Mouse (Mus musculus) right cerebral cortex, postnatal 36 days (tissue): ENCODE measurements around the gene Pim1.
"Not testable (repeated sequence)": the region's sequence is repeated elsewhere in the genome, so short reads cannot be mapped to it uniquely, and the experiment has no call there.

Experiments
- DNase-seq, 2 experiments: peaks; one replicate each; pipeline ENCODE4 v3.0.0; 2022; ENCODE audit warnings: low spot score in 2 of 2, mixed read lengths in 1 of 2

Pim1 gene

GRCm38 (mm10) chr17:29490713-29491581 is at the start of gene Pim1:
TSS of gene Pim1 (plus strand) at chr17:29490753.
- DNase-seq, result peak in 1 of 2 experiments; percentile 26

- no peak for DNase-seq
Measured at GRCm38 (mm10) chr17:29441562-29441961, 49.0 kb upstream of the Pim1 start.

GRCm38 (mm10) chr17:29442131-29442557 is 48.4 kb upstream of the Pim1 start:
- DNase-seq, result no peak

DNA sequence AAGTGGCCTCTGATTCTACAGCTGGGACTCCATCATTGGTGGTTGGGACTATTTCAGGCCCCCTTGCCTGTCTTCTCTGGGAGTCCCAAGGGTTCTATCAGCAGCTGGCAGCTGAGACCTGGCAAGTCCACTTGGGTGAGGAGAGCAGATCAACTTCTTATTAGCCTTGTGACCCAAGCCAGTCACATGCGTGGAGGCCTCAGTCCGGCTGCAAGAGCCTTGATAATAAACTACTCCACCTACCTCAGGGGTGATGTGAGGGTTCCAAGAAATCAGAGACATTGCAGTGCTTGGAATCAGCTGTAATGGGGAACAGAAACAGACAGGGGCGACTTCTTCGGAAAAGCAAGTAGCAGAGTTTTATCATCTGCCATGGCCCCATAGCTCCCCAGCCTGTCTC is 46.8 kb upstream of the Pim1 start:
- DNase-seq, result no peak

DNA sequence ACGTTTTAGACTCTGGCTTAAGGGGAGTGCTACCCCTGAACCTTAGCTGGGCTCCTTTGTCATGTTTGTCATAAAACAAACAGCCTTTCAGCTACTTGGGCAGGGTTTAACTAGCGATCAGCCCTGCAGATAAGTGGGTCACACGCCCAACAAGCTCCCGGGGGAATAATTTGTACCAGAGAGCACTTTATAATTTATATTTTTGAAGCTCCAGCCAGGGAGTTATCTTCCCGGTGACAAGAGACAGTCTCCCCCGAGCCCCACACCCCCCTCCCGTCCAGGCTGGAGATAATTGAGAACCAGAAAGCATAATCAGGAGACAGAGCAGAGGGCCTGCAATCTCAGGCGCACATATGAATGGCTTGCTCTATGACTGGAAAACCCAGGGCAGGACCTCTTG is 45.5 kb upstream of the Pim1 start:
- no peak for DNase-seq

GRCm38 (mm10) chr17:29447323-29447722 is 43.2 kb upstream of the Pim1 start:
- DNase-seq, result no peak

DNA sequence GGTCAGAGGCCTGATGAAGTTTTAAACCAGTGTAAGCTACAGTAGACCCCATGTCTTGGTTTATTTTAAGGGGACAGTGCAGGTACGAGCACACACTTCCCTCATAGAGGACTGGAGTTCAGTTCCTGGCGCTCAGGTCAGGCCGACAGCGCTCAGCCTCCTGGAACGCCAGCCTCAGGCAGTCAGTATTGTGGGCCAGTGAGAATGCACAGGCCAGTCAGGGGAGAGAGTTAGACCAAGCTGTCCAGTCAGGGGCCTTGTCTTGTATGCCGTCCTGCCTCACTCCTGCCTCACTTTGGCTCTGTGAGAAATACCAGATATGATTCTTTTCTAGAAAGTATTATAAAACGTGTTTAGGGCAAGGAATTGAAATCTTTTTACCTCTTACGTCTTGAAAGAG is 42.5 kb upstream of the Pim1 start:
- DNase-seq, result no peak

- no peak for DNase-seq
Measured at GRCm38 (mm10) chr17:29448561-29448960, 42.0 kb upstream of the Pim1 start.

- DNase-seq, result no peak
Measured at GRCm38 (mm10) chr17:29450899-29451840, 39.4 kb upstream of the Pim1 start.

DNA sequence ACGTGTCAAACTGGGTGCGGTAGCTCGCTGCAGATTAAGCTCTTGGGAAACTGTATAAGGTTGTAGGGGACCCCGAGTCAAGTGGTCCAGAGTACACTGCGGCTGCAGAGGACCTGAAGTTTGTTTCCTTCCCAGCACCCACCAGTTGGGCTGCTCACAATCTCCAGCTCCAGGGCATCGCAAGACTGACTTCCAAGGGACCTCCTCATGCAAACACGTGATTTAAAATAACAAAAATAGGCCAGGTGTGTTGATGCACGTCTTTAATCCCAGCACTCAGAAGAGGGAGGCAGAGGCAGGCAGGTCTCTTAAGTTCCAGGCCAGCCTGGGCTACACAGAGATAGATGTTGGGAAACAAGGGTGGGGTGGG is 38.7 kb upstream of the Pim1 start:
- DNase-seq, result no peak

GRCm38 (mm10) chr17:29454119-29454518 is 36.4 kb upstream of the Pim1 start:
- DNase-seq, result not testable (repeated sequence)

DNA sequence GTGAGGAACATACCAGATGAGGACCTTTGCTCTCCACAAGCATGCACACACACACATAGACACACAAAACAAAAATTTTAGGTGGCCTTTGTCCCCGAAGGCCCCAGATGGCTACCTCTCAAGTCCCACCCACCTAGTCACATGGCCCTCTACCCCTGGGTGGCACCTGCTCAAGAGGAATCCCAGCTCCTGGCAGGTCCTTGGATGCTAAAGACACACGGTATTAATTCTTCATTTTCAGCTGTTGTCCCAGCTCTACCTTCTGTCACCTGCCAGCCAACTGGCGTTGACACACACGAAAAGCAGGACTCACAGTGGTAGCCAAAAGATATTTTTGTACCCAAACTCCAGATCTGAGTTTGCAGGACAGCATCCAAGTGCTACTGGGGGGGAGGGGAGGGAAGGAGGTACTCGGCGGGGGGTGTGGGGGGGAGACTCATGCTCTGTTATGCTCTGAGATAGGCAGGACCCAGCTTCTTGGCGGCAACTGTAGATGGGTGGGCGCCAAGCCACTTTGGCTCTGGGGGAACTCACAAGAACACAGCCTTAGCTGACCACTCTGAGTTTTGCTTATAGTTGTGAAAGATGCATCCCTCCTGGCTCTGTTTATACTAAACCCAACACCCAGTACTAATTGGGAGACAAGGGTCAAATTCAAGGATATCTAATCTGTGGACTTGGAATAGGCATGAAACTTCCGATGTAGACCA is 35.0 kb upstream of the Pim1 start:
- no peak for DNase-seq

- no peak for DNase-seq
Measured at GRCm38 (mm10) chr17:29456476-29456875, 34.1 kb upstream of the Pim1 start.

DNA sequence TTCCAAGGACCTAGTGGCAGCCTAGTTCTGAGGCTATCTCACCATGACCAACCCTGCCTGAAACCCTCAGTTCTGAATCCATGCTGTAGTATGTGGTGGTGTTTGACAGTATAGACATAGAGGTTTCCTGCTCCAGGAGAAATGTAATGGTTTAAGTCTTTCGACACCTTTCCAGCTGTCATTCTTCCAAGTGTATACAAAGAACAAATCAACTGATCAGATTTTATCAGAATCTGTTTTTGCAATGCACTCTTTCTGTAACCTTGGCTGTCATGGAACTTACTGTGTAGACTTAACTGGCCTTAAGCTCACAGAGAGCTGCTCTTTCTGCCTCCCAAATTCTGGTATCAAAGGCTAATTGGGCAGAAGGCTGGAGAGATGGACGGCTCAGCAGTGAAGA is 33.6 kb upstream of the Pim1 start:
- no peak for DNase-seq

DNA sequence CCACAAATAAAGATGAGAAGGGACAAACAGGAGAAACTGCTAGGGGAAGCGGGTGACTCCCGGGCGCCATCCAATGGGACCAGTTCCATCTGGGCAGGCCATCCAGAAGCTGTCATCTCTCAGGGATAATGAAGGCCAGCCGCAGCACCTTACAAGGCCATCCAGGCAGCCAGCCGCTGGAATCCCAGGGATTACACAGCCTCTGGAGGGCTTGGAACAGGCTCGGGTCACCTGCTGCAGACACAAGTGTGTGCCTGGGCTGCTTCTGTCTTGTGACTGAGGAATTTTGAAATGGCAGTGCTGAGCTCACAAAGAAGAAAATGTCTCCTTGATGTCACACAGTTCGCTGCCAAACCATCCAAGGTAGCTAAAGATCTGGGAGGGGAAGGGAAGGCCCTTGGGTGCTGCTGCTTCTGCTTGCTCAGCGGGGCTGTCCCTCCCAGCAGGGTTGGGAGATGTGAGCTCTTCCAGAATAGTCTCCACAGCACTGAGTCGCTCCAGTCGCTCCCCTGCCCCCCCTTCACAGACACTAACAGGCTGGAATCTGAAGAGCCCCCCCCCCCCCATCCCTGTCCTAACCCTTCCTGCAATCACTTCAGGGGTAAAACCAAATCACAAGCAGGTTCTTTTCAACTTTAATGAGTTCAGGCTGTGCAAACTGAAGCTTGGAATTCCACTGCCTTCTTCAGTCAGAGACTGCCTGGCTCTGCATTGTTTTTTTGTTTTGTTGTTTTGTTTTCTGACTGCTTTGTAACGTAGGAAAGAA is 32.6 kb upstream of the Pim1 start:
- DNase-seq, result no peak

DNA sequence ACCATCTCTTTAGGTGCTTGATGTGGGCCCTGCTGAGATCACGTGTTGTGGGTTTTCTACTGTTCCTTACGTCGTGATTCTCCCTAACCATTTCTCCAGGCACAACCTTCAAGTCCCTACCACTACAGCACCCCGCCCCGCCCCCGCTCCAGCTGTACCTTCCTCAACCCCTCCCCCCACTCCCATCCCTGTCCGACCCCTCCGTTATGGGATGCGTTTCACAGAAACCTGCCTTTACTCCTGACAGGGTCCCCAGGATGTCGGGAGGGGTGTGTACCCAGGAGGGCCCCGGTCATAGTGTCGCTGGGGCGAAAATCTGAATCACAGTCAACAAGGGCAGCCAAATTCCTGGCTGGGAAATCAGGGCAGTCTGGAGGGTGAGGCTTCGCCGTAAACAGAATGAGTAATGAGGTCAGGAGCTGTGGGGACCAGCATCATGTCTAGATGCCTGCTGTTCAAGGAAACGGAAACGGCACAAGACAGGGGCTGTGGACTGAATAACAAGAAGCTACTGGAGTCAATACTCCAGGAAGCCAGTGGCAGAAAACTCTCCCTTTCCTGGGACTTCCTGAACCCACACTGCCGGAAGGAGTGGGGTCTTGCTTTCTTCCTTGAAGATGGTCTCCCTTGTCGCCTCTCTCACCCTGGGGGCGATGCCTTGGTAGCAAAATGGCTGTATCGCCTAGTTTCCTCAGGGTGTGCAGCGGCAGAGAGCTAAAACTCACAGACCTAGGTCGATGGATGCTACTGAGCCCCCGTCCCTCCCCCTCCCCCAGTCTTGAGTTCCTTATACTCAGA is 31.0 kb upstream of the Pim1 start:
- no peak for DNase-seq

DNA sequence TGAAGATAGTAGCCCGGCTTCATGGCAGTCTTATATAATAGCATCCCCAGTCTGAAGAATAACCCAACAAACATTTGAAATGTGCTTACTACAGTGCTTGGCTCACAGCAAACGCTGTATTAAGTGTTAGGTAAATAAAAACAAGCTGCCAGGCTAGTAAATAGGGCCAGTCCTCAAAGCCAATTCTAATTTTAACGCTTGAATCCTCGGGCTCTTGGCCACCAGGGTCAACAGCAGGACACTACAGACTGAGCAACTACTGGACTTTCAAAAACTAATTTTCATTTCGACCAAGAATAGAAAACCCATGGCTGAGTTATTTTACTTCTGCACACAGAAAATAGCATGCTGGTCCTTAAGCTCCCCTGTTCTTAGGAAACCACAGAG is 30.4 kb upstream of the Pim1 start:
- no peak for DNase-seq

- DNase-seq, result no peak
Measured at GRCm38 (mm10) chr17:29463627-29464026, 26.9 kb upstream of the Pim1 start.

DNA sequence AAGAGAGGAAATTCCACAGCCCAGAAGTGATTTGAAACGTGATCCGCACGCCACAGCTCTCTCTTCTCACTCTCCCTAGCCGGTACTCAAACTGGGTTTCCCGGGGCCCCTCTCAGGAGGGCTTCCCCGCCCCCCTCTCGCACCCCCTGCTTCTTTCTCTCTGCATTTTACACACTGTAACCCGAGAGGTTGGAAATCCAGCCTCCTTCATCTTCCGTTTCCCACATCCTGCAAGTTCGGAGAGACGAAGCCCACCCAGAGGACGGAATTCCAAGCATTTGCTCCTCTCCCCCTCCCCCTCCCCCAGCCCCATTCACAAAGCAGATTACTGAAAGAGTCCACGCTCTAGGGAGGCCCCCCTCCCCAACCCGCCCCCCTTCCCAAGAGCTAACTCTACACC is 26.5 kb upstream of the Pim1 start:
- no peak for DNase-seq

GRCm38 (mm10) chr17:29464519-29465140 is 25.9 kb upstream of the Pim1 start:
- no peak for DNase-seq
